Mouse (Mus musculus) NIH3T3 (cell line): ENCODE results near the gene Olfr1425.
A peak's percentile ranks its signal among the peaks of the same experiment; 100 is the strongest.
"Not testable (repeated sequence)": the region's sequence is repeated elsewhere in the genome, so short reads cannot be mapped to it uniquely, and the experiment has no call there.

Experiments
- DNase-seq: peaks from one replicate; pipeline ENCODE4 v3.0.0-alpha.2; 2012; ENCODE audit warnings: low read depth

The Olfr1425 gene

GRCm38 (mm10) chr19:12077631-12078030 lies at the start of gene Olfr1425:
Olfr1425 (minus strand) TSS chr19:12077731.
- not testable (repeated sequence) for DNase-seq

GRCm38 (mm10) chr19:12123103-12123502 lies 45.6 kb upstream of the Olfr1425 start, which contains the start of gene Olfr76:
Olfr76 (minus strand) TSS chr19:12123203.
- no peak for DNase-seq

- peak; percentile 7 for DNase-seq
These were observed 38.9 kb upstream of the Olfr1425 start for GRCm38 (mm10) chr19:12116464-12116863.

GRCm38 (mm10) chr19:12115797-12116196 lies 38.3 kb upstream of the Olfr1425 start, which contains the start of gene Olfr1428:
Olfr1428 (minus strand) TSS chr19:12115897.
- DNase-seq: no peak

- DNase-seq: no peak
These were observed 36.3 kb upstream of the Olfr1425 start for GRCm38 (mm10) chr19:12113807-12114206.

GRCm38 (mm10) chr19:12104541-12104940 lies 27.0 kb upstream of the Olfr1425 start:
- no peak for DNase-seq

GRCm38 (mm10) chr19:12103234-12103633 lies 25.7 kb upstream of the Olfr1425 start, which contains the start of gene Olfr1427:
Olfr1427 (minus strand) TSS chr19:12103334.
- DNase-seq: no peak

- no peak for DNase-seq
These were observed 14.4 kb upstream of the Olfr1425 start, which contains the start of gene Olfr1426 for GRCm38 (mm10) chr19:12091913-12092312. Olfr1426 (minus strand) TSS chr19:12092013.

- DNase-seq: not testable (repeated sequence)
These were observed 8.0 kb downstream of the Olfr1425 start for GRCm38 (mm10) chr19:12069546-12069945.

- not testable (repeated sequence) for DNase-seq
These were observed 9.7 kb downstream of the Olfr1425 start for GRCm38 (mm10) chr19:12067806-12068205.

GRCm38 (mm10) chr19:12062582-12062981 lies 14.9 kb downstream of the Olfr1425 start, which contains the start of gene Olfr1424:
Olfr1424 (minus strand) TSS chr19:12062682.
- DNase-seq: not testable (repeated sequence)

GRCm38 (mm10) chr19:12043163-12043562 lies 34.4 kb downstream of the Olfr1425 start:
- DNase-seq: no peak

GRCm38 (mm10) chr19:12041217-12041616 lies 36.3 kb downstream of the Olfr1425 start, which contains the start of gene Olfr1423:
Olfr1423 (minus strand) TSS chr19:12041317.
- no peak for DNase-seq

GRCm38 (mm10) chr19:12037727-12038126 lies 39.8 kb downstream of the Olfr1425 start:
- no peak for DNase-seq

GRCm38 (mm10) chr19:12026606-12027005 lies 50.9 kb downstream of the Olfr1425 start:
- no peak for DNase-seq

GRCm38 (mm10) chr19:12025333-12025732 lies 52.2 kb downstream of the Olfr1425 start:
- DNase-seq: no peak

- no peak for DNase-seq
These were observed 53.4 kb downstream of the Olfr1425 start for GRCm38 (mm10) chr19:12024149-12024548.
